8 mouse cellular contexts compared by ENCODE assay signal in genomic region chr12:3571787-3572580, GRCm38 (mm10). TPM values are rescaled to one million over a fixed set of nuclear protein-coding genes. Genes with fewer than 3 reads are reported as not detected.
A peak's percentile ranks its signal among the peaks of the same experiment; 100 is the strongest.
DNase-seq lines count a peak whose midpoint lies in the region; ATAC-seq and TF ChIP-seq lines count a peak whose summit lies in the region.

Gene Dtnb (plus strand): TSS chr12:3572381.

- peak within 1 kb of the TSS; percentile 81 for H3K9ac ChIP-seq in embryonic facial prominence, embryonic 15.5 days
- peak within 1 kb of the TSS; percentile 92 for H3K9ac ChIP-seq in kidney, embryonic 14.5 days (ENCODE audit: low read depth, low read length)
- peak within 1 kb of the TSS; percentile 89 for H3K9ac ChIP-seq in liver, adult 2 months (ENCODE audit: low read depth, low read length)

- H3K36me3 ChIP-seq in embryonic facial prominence, embryonic 15.5 days: no peaks in the 10 kb centered on the region
- no peaks in the 10 kb centered on the region for H3K36me3 ChIP-seq in kidney, embryonic 14.5 days (ENCODE audit: control insufficient read depth, insufficient read depth, low read length)
- no peaks in the 10 kb centered on the region for H3K36me3 ChIP-seq in liver, adult 2 months (ENCODE audit: control insufficient read depth, insufficient read depth, low read length)
- no peaks in the 10 kb centered on the region for H3K36me3 ChIP-seq in myocyte (ENCODE audit: control insufficient read depth, insufficient read depth)

- DNase-seq in 3T3-L1 (ENCODE audit: low read depth, low spot score): peak; percentile 70
- peak; percentile 56 to 64 for DNase-seq in heart, adult 9 months (ENCODE audit: low spot score in 2 of 2)
- DNase-seq in liver, adult 2 months (ENCODE audit: extremely low read depth, low read depth, low spot score): peak; percentile 38
- DNase-seq in spleen, postnatal 4 days (ENCODE audit: low spot score in 2 of 2): peak; percentile 73 to 87

- peak; percentile 88 for ATAC-seq in embryonic facial prominence, embryonic 15.5 days (ENCODE audit: insufficient number of reproducible peaks, low FRiP score, low TSS enrichment, low read depth)
- peak; percentile 83 for ATAC-seq in kidney, embryonic 14.5 days (ENCODE audit: low FRiP score, low TSS enrichment)

- H3K4me3 ChIP-seq in bone marrow, adult 2 months (replicated peaks; ENCODE audit: control insufficient read depth, low read depth, low read length): peak within 1 kb of the TSS; percentile 83
- peak within 1 kb of the TSS; percentile 86 for H3K4me3 ChIP-seq in embryonic facial prominence, embryonic 15.5 days (replicated peaks)
- peak within 1 kb of the TSS; percentile 86 for H3K4me3 ChIP-seq in kidney, embryonic 14.5 days (ENCODE audit: low read length)
- H3K4me3 ChIP-seq in liver, adult 2 months (ENCODE audit: insufficient read depth, low read depth, low read length): peak within 1 kb of the TSS; percentile 88
- peak within 1 kb of the TSS; percentile 27 for H3K4me3 ChIP-seq in myocyte

- H3K4me2 ChIP-seq in embryonic facial prominence, embryonic 15.5 days (replicated peaks): peak within 1 kb of the TSS; percentile 81
- peak within 1 kb of the TSS; percentile 57 for H3K4me2 ChIP-seq in kidney, embryonic 14.5 days (replicated peaks; ENCODE audit: low read depth, low read length)
- H3K4me2 ChIP-seq in myocyte (ENCODE audit: low read depth): peak within 1 kb of the TSS; percentile 83

- peak within 1 kb of the TSS; percentile 94 for H3K27ac ChIP-seq in bone marrow, adult 2 months (ENCODE audit: control insufficient read depth, insufficient read depth, low read depth, low read length, poor library complexity)
- peak within 1 kb of the TSS; percentile 91 for H3K27ac ChIP-seq in embryonic facial prominence, embryonic 15.5 days (replicated peaks)
- H3K27ac ChIP-seq in kidney, embryonic 14.5 days (ENCODE audit: low read depth, low read length): peak within 1 kb of the TSS; percentile 94
- peak within 1 kb of the TSS; percentile 68 for H3K27ac ChIP-seq in liver, adult 2 months (replicated peaks; ENCODE audit: insufficient read depth, low read depth, low read length)

- H3K27me3 ChIP-seq in embryonic facial prominence, embryonic 15.5 days: no peaks in the 10 kb centered on the region
- no peaks in the 10 kb centered on the region for H3K27me3 ChIP-seq in kidney, embryonic 14.5 days (ENCODE audit: control insufficient read depth, insufficient read depth, low read length)
- H3K27me3 ChIP-seq in liver, adult 2 months (ENCODE audit: control insufficient read depth, insufficient read depth, low read length): no peaks in the 10 kb centered on the region
- H3K27me3 ChIP-seq in myocyte (ENCODE audit: control insufficient read depth, insufficient read depth, insufficient read length): no peaks in the 10 kb centered on the region

- peak; percentile 26; the same call in 1 of the 2 replicates for TF ChIP-seq POLR2A in bone marrow, adult 2 months (IDR thresholded peaks at IDR 0.05; ENCODE audit: borderline replicate concordance, control insufficient read depth, low read depth, low read length)
- no peak for TF ChIP-seq POLR2A in liver, adult 2 months (IDR thresholded peaks at IDR 0.05; ENCODE audit: extremely low read depth, insufficient read depth, low read length)
- TF ChIP-seq POLR2A in myocyte (IDR thresholded peaks at IDR 0.05; ENCODE audit: insufficient read length, low read depth): peak; percentile 54

- WGBS in bone marrow, adult 2 months: 1% methylated on average over 76 of the region's 85 CpGs
- WGBS in embryonic facial prominence, embryonic 15.5 days: under 1% methylated on average over 83 of the region's 85 CpGs
- under 1% methylated on average over 57 of the region's 85 CpGs for WGBS in kidney, embryonic 14.5 days
- WGBS in liver, adult 2 months: 1% methylated on average over 58 of the region's 85 CpGs

- H3K4me1 ChIP-seq in bone marrow, adult 2 months (ENCODE audit: control insufficient read depth, insufficient read depth, low read length): peaks cover 1% of the 10 kb centered on the region
- peaks cover 8% of the 10 kb centered on the region for H3K4me1 ChIP-seq in embryonic facial prominence, embryonic 15.5 days
- H3K4me1 ChIP-seq in kidney, embryonic 14.5 days (ENCODE audit: control insufficient read depth, insufficient read depth, low read length): peaks cover 8% of the 10 kb centered on the region
- H3K4me1 ChIP-seq in liver, adult 2 months (ENCODE audit: control insufficient read depth, insufficient read depth, low read length): peaks cover 9% of the 10 kb centered on the region

- peak within 1 kb of the TSS; percentile 46 for H3ac ChIP-seq in myocyte (ENCODE audit: control insufficient read depth, insufficient read length)

- H3K79me2 ChIP-seq in liver, adult 2 months (ENCODE audit: control insufficient read depth, insufficient read depth, low read length): peaks cover 3% of the 10 kb centered on the region; the same call in 1 of the 2 replicates
- no peaks in the 10 kb centered on the region for H3K79me2 ChIP-seq in myocyte (ENCODE audit: control insufficient read depth, insufficient read depth)

- 0 out of 2 replicates have a peak, but pooled peaks have one; percentile 0 for TF ChIP-seq CTCF in bone marrow, adult 2 months (IDR thresholded peaks at IDR 0.05; ENCODE audit: control insufficient read depth, insufficient read depth, low read length)
- peak; percentile 6; the same call in 1 of the 2 replicates for TF ChIP-seq CTCF in liver, adult 2 months (IDR thresholded peaks at IDR 0.05; ENCODE audit: low read depth, low read length)

- H3K9me3 ChIP-seq in embryonic facial prominence, embryonic 15.5 days (replicated peaks): no peaks in the 10 kb centered on the region
- H3K9me3 ChIP-seq in kidney, embryonic 14.5 days (ENCODE audit: control insufficient read depth, low read length): no peaks in the 10 kb centered on the region

TF ChIP-seq in myocyte, 11 proteins besides CTCF, POLR2A, EP300 and RAD21:
- TF ChIP-seq MYOD1 (IDR thresholded peaks at IDR 0.05; ENCODE audit: control insufficient read depth in 1 of 3, insufficient read length in 2 of 3, low read depth in 2 of 3) (peak in 1 of 3 experiments; percentile 1), CEBPB (IDR thresholded peaks at IDR 0.05; ENCODE audit: insufficient read depth, poor library complexity, severe bottlenecking) (no peak)

RNA-seq across cellular contexts. Expression of gene Dtnb, which starts in this region (rescaled TPM):
- polyA plus RNA-seq in bone marrow, adult 2 months (2011; ENCODE audit: insufficient read depth, insufficient read length, low replicate concordance, missing spikeins): 22.5 and 34.6 TPM in 2 replicates
- 40.5 and 41.5 TPM in 2 replicates for polyA plus RNA-seq in embryonic facial prominence, embryonic 15.5 days (2015; fragmentation: Nextera tagmentation; extraction: Ambion mirVana)
- 40.5 and 59.5 TPM in 2 replicates for polyA plus RNA-seq in kidney, embryonic 14.5 days (2014; fragmentation: Nextera tagmentation; extraction: Ambion mirVana)
- total RNA-seq in liver, adult 2 months (2014; rRNA removed): 11.7 and 17.7 TPM in 2 replicates
- polyA plus RNA-seq in liver, adult 2 months (2012; rRNA removed): 29.3 and 35.6 TPM in 2 replicates
- polyA plus RNA-seq in myocyte (2012; fragmentation: generic; extraction: Trizol): 5.5 TPM

Comparison
In these comparisons a context has a peak if more than half of its experiments do, and no peak if none do; other contexts are left out.
1. Peak in every context shown above with its lines: DNase-seq, ATAC-seq, H3K4me3 ChIP-seq and H3K27ac ChIP-seq.
2. H3K4me3 ChIP-seq: peak in every context shown above with its lines; median percentile 88 in liver, adult 2 months; 86 in embryonic facial prominence, embryonic 15.5 days; 86 in kidney, embryonic 14.5 days; 83 in bone marrow, adult 2 months; 27 in myocyte.